Mouse (Mus musculus): ENCODE data around the gene Ahnak.
"Not testable (repeated sequence)": the region's sequence is repeated elsewhere in the genome, so short reads cannot be mapped to it uniquely, and the experiment has no call there.

Gene Ahnak

GRCm38 (mm10) chr19:9065621-9066561 lies 76.8 kb downstream of the Ahnak start:
- no peak for DNase-seq (ENCODE audit: low spot score in 2 of 2)

- no peak for DNase-seq (ENCODE audit: low spot score in 2 of 2)
Observed at GRCm38 (mm10) chr19:9067292-9067691, 78.2 kb downstream of the Ahnak start.

- DNase-seq (ENCODE audit: low spot score in 2 of 2) = no peak
Observed at GRCm38 (mm10) chr19:9069687-9070307, 80.7 kb downstream of the Ahnak start.

GRCm38 (mm10) chr19:9070316-9070715 lies 81.2 kb downstream of the Ahnak start:
- DNase-seq (ENCODE audit: low spot score in 2 of 2) = no peak

- peak in 1 of 2 experiments; percentile 45 for DNase-seq (ENCODE audit: low spot score in 2 of 2)
Observed at GRCm38 (mm10) chr19:9071456-9072156, 82.5 kb downstream of the Ahnak start.

- DNase-seq (ENCODE audit: low spot score in 2 of 2) = no peak
Observed at GRCm38 (mm10) chr19:9072157-9072530, 83.1 kb downstream of the Ahnak start.

- DNase-seq (ENCODE audit: low spot score in 2 of 2) = no peak
Observed at GRCm38 (mm10) chr19:9073776-9074411, 84.8 kb downstream of the Ahnak start.

- DNase-seq (ENCODE audit: low spot score in 2 of 2) = no peak
Observed at GRCm38 (mm10) chr19:9074424-9074823, 85.3 kb downstream of the Ahnak start.

GRCm38 (mm10) chr19:9075558-9075957 lies 86.5 kb downstream of the Ahnak start:
- DNase-seq (ENCODE audit: low spot score in 2 of 2) = no peak

- no peak for DNase-seq (ENCODE audit: low spot score in 2 of 2)
Observed at GRCm38 (mm10) chr19:9076035-9076434, 87.0 kb downstream of the Ahnak start.

GRCm38 (mm10) chr19:9076982-9077660 lies 88.0 kb downstream of the Ahnak start:
- DNase-seq (ENCODE audit: low spot score in 2 of 2) = no peak

- DNase-seq (ENCODE audit: low spot score in 2 of 2) = no peak
Observed at GRCm38 (mm10) chr19:9079916-9080315, 90.8 kb downstream of the Ahnak start.

GRCm38 (mm10) chr19:9081311-9082190 lies 92.5 kb downstream of the Ahnak start:
- DNase-seq (ENCODE audit: low spot score in 2 of 2) = no peak

- peak; percentile 83 to 89 for DNase-seq (ENCODE audit: low spot score in 2 of 2)
Observed at GRCm38 (mm10) chr19:9082191-9083009, 93.3 kb downstream of the Ahnak start.

GRCm38 (mm10) chr19:9083010-9083355 lies 93.9 kb downstream of the Ahnak start:
- no peak for DNase-seq (ENCODE audit: low spot score in 2 of 2)

- DNase-seq (ENCODE audit: low spot score in 2 of 2) = not testable (repeated sequence)
Observed at GRCm38 (mm10) chr19:9083892-9084291, 94.8 kb downstream of the Ahnak start.

GRCm38 (mm10) chr19:9087821-9088220 lies 98.7 kb downstream of the Ahnak start, which contains the start of gene Scgb1a1:
Scgb1a1 (minus strand) TSS chr19:9087958.
- no peak for DNase-seq (ENCODE audit: low spot score in 2 of 2)

- DNase-seq (ENCODE audit: low spot score in 2 of 2) = no peak
Observed at GRCm38 (mm10) chr19:9090191-9090590, 101.1 kb downstream of the Ahnak start.

- no peak for DNase-seq (ENCODE audit: low spot score in 2 of 2)
Observed at GRCm38 (mm10) chr19:9090709-9091108, 101.6 kb downstream of the Ahnak start.
